Mouse (Mus musculus) urinary bladder, postnatal 4 days (tissue): ENCODE data around the gene Postn.

ENCODE experiments used
- DNase-seq, 2 experiments: peaks; one replicate each; pipeline ENCODE4 v3.0.0; 2021 to 2022; ENCODE audit warnings: low spot score in 2 of 2

Gene Postn

DNA sequence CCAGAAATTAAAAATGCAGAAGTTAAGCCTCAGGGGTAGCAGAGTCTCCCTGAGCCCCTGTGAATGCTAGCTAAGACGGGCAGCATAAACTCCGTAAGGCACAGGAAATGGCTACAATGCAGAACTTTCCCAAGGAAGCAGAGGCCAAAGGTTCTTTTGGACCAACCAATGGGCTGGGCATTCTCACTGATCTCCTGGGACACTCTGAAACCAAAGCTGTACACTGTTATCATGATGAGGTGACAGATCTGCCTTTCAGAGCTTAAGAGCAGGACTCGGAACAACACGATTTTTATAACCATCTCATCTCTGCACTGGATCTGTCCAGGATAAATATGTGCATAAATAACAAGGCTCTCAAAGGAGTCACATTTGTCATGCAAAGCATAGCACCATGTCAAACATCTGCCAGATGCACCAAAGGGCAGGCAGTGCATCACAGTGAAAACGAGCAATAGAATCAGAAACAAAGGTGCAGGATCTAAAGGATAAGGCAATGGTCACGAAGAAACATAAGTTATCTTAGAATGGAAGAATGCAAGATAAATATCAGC is 57.0 kb downstream of the Postn start:
- DNase-seq: no peak

GRCm38 (mm10) chr3:54420189-54420928 is 59.5 kb downstream of the Postn start:
- no peak for DNase-seq

GRCm38 (mm10) chr3:54420983-54421382 is 60.1 kb downstream of the Postn start:
- DNase-seq: no peak

- no peak for DNase-seq
Measured at GRCm38 (mm10) chr3:54421666-54422065, 60.8 kb downstream of the Postn start.

- DNase-seq: no peak
Measured at GRCm38 (mm10) chr3:54424146-54424545, 63.2 kb downstream of the Postn start.

- no peak for DNase-seq
Measured at GRCm38 (mm10) chr3:54431663-54432062, 70.8 kb downstream of the Postn start.

GRCm38 (mm10) chr3:54432167-54432566 is 71.3 kb downstream of the Postn start:
- no peak for DNase-seq

GRCm38 (mm10) chr3:54432605-54433004 is 71.7 kb downstream of the Postn start:
- DNase-seq: no peak

GRCm38 (mm10) chr3:54434571-54434970 is 73.7 kb downstream of the Postn start:
- DNase-seq: no peak

- DNase-seq: no peak
Measured at GRCm38 (mm10) chr3:54436373-54436964, 75.6 kb downstream of the Postn start.
